Mouse (Mus musculus): ENCODE data around the gene Hgfac. TPM values are rescaled to one million over a fixed set of nuclear protein-coding genes. Genes with fewer than 3 reads are reported as not detected.

Hgfac gene
- 0.26 TPM for polyA plus RNA-seq (2012; fragmentation: generic; extraction: Trizol)

GRCm38 (mm10) chr5:35041268-35041829, at the start of gene Hgfac:
TSS of gene Hgfac (plus strand) at chr5:35041509.
- no peak within 1 kb of the TSS for H3K4me2 ChIP-seq (ENCODE audit: low read depth)
- no peak within 1 kb of the TSS for H3ac ChIP-seq (ENCODE audit: control insufficient read depth, insufficient read length)
- no peaks in the 10 kb centered on the region for H3K79me2 ChIP-seq (ENCODE audit: control insufficient read depth, insufficient read depth)
- H3K36me3 ChIP-seq (ENCODE audit: control insufficient read depth, insufficient read depth): no peaks in the 10 kb centered on the region
- H3K4me3 ChIP-seq: no peak within 1 kb of the TSS
- H3K27me3 ChIP-seq (ENCODE audit: control insufficient read depth, insufficient read depth, insufficient read length): no peaks in the 10 kb centered on the region
- TF ChIP-seq TCF3 (IDR thresholded peaks at IDR 0.05; ENCODE audit: insufficient read length, low read depth) (no peak), SRF (IDR thresholded peaks at IDR 0.05; ENCODE audit: control insufficient read depth, insufficient read length, low read depth) (no peak), POLR2A (IDR thresholded peaks at IDR 0.05; ENCODE audit: insufficient read length, low read depth) (no peak), POLR2AphosphoS2 (IDR thresholded peaks at IDR 0.05; ENCODE audit: insufficient read length, low read depth) (peak; percentile 58), CEBPB (IDR thresholded peaks at IDR 0.05; ENCODE audit: insufficient read depth, poor library complexity, severe bottlenecking) (no peak), USF1 (IDR thresholded peaks at IDR 0.05; ENCODE audit: low read depth) (no peak), MYOG (IDR thresholded peaks at IDR 0.05; ENCODE audit: control insufficient read depth in 1 of 3, insufficient read depth in 1 of 3, insufficient read length in 2 of 3, low read depth in 2 of 3) (peak in 2 of 3 experiments; percentile 58 to 87), REST (IDR thresholded peaks at IDR 0.05; ENCODE audit: insufficient read depth, insufficient read length) (no peak), MAX (IDR thresholded peaks at IDR 0.05; ENCODE audit: low read depth) (no peak), E2F4 (IDR thresholded peaks at IDR 0.05; ENCODE audit: insufficient read depth) (no peak), TCF12 (IDR thresholded peaks at IDR 0.05; ENCODE audit: insufficient read depth, poor library complexity, severe bottlenecking) (no peak), MYOD1 (IDR thresholded peaks at IDR 0.05; ENCODE audit: control insufficient read depth in 1 of 3, insufficient read length in 2 of 3, low read depth in 2 of 3) (peak in 2 of 3 experiments; percentile 41 to 87)

GRCm38 (mm10) chr5:34998754-34999153, 42.6 kb upstream of the Hgfac start:
- Histone ChIP-seq H3ac (ENCODE audit: control insufficient read depth, insufficient read length) (no peak overlapping the region), H3K79me2 (ENCODE audit: control insufficient read depth, insufficient read depth) (no peaks in the 10 kb centered on the region), H3K27me3 (ENCODE audit: control insufficient read depth, insufficient read depth, insufficient read length) (no peaks in the 10 kb centered on the region), H3K4me3 (no peak overlapping the region), H3K36me3 (ENCODE audit: control insufficient read depth, insufficient read depth) (no peaks in the 10 kb centered on the region), H3K4me2 (ENCODE audit: low read depth) (no peak overlapping the region)
- no peak for TF ChIP-seq MAX (IDR thresholded peaks at IDR 0.05; ENCODE audit: low read depth)
- TF ChIP-seq POLR2AphosphoS2 (IDR thresholded peaks at IDR 0.05; ENCODE audit: insufficient read length, low read depth): no peak
- TF ChIP-seq E2F4 (IDR thresholded peaks at IDR 0.05; ENCODE audit: insufficient read depth): no peak
- TF ChIP-seq USF1 (IDR thresholded peaks at IDR 0.05; ENCODE audit: low read depth): no peak
- TF ChIP-seq TCF3 (IDR thresholded peaks at IDR 0.05; ENCODE audit: insufficient read length, low read depth): no peak
- no peak for TF ChIP-seq REST (IDR thresholded peaks at IDR 0.05; ENCODE audit: insufficient read depth, insufficient read length)
- TF ChIP-seq TCF12 (IDR thresholded peaks at IDR 0.05; ENCODE audit: insufficient read depth, poor library complexity, severe bottlenecking): no peak

DNA sequence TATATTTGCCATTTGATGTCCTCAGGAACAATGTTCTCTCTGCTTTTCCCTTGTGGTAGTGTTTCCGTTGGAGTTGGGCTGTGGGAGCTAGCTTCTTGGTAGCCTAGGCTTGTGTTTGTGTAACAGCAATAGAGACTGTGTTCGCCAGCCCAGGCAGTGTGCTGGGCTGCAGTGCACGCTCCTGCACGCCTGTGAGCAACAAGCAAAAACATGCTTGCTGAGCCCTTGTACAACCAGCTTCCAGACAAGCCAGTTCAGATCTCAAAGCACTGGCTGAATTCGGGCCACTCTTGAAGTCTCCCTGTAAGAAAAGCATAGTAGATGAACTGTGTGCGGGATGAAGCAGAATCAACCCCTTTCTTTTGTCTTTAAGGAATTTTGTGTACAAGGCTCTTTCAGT, 42.0 kb upstream of the Hgfac start:
- H3K36me3 ChIP-seq (ENCODE audit: control insufficient read depth, insufficient read depth): no peaks in the 10 kb centered on the region
- H3K79me2 ChIP-seq (ENCODE audit: control insufficient read depth, insufficient read depth): no peaks in the 10 kb centered on the region
- no peak overlapping the region for H3K4me3 ChIP-seq
- TF ChIP-seq MAX (IDR thresholded peaks at IDR 0.05; ENCODE audit: low read depth) (no peak), TCF12 (IDR thresholded peaks at IDR 0.05; ENCODE audit: insufficient read depth, poor library complexity, severe bottlenecking) (no peak), E2F4 (IDR thresholded peaks at IDR 0.05; ENCODE audit: insufficient read depth) (no peak), CEBPB (IDR thresholded peaks at IDR 0.05; ENCODE audit: insufficient read depth, poor library complexity, severe bottlenecking) (no peak), REST (IDR thresholded peaks at IDR 0.05; ENCODE audit: insufficient read depth, insufficient read length) (no peak), MYOG (IDR thresholded peaks at IDR 0.05; ENCODE audit: control insufficient read depth in 1 of 3, insufficient read depth in 1 of 3, insufficient read length in 2 of 3, low read depth in 2 of 3) (no peak), SRF (IDR thresholded peaks at IDR 0.05; ENCODE audit: control insufficient read depth, insufficient read length, low read depth) (no peak), POLR2A (IDR thresholded peaks at IDR 0.05; ENCODE audit: insufficient read length, low read depth) (no peak), TCF3 (IDR thresholded peaks at IDR 0.05; ENCODE audit: insufficient read length, low read depth) (no peak)
- H3ac ChIP-seq (ENCODE audit: control insufficient read depth, insufficient read length): no peak overlapping the region
- H3K27me3 ChIP-seq (ENCODE audit: control insufficient read depth, insufficient read depth, insufficient read length): no peaks in the 10 kb centered on the region
- H3K4me2 ChIP-seq (ENCODE audit: low read depth): no peak overlapping the region

DNA sequence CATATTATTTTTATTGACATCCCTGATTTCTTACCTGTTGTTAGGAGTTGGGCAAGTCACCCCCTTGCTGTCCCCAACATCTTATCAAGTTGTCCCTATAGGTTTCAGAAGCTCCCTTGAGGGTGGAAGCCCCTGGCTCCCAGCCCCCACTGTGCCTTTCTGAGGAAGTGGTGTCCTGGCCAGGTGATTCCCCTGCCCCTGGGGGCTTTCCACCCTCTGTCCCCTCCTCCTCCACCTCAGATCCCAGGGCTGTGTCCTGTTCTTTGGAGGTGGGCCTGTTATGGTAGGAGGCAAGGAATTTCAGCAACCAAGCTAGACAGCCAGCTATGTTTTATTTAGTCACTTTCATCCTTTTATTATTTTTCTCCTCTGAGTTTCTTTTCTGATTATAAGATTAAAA, 41.0 kb upstream of the Hgfac start:
- Histone ChIP-seq H3K27me3 (ENCODE audit: control insufficient read depth, insufficient read depth, insufficient read length) (no peaks in the 10 kb centered on the region), H3K36me3 (ENCODE audit: control insufficient read depth, insufficient read depth) (no peaks in the 10 kb centered on the region), H3K79me2 (ENCODE audit: control insufficient read depth, insufficient read depth) (no peaks in the 10 kb centered on the region), H3ac (ENCODE audit: control insufficient read depth, insufficient read length) (no peak overlapping the region), H3K4me3 (no peak overlapping the region), H3K4me2 (ENCODE audit: low read depth) (no peak overlapping the region)
- no peak for TF ChIP-seq POLR2AphosphoS2 (IDR thresholded peaks at IDR 0.05; ENCODE audit: insufficient read length, low read depth)
- no peak for TF ChIP-seq POLR2A (IDR thresholded peaks at IDR 0.05; ENCODE audit: insufficient read length, low read depth)
- TF ChIP-seq MYOG (IDR thresholded peaks at IDR 0.05; ENCODE audit: control insufficient read depth in 1 of 3, insufficient read depth in 1 of 3, insufficient read length in 2 of 3, low read depth in 2 of 3): no peak
- no peak for TF ChIP-seq MAX (IDR thresholded peaks at IDR 0.05; ENCODE audit: low read depth)
- TF ChIP-seq CEBPB (IDR thresholded peaks at IDR 0.05; ENCODE audit: insufficient read depth, poor library complexity, severe bottlenecking): no peak
- no peak for TF ChIP-seq SRF (IDR thresholded peaks at IDR 0.05; ENCODE audit: control insufficient read depth, insufficient read length, low read depth)
- TF ChIP-seq MYOD1 (IDR thresholded peaks at IDR 0.05; ENCODE audit: control insufficient read depth in 1 of 3, insufficient read length in 2 of 3, low read depth in 2 of 3): no peak
- no peak for TF ChIP-seq TCF12 (IDR thresholded peaks at IDR 0.05; ENCODE audit: insufficient read depth, poor library complexity, severe bottlenecking)
- TF ChIP-seq TCF3 (IDR thresholded peaks at IDR 0.05; ENCODE audit: insufficient read length, low read depth): no peak
- TF ChIP-seq REST (IDR thresholded peaks at IDR 0.05; ENCODE audit: insufficient read depth, insufficient read length): no peak
- TF ChIP-seq USF1 (IDR thresholded peaks at IDR 0.05; ENCODE audit: low read depth): no peak

GRCm38 (mm10) chr5:35001144-35001543, 40.2 kb upstream of the Hgfac start:
- Histone ChIP-seq H3K4me2 (ENCODE audit: low read depth) (no peak overlapping the region), H3K4me3 (no peak overlapping the region), H3K36me3 (ENCODE audit: control insufficient read depth, insufficient read depth) (no peaks in the 10 kb centered on the region), H3K27me3 (ENCODE audit: control insufficient read depth, insufficient read depth, insufficient read length) (no peaks in the 10 kb centered on the region), H3K79me2 (ENCODE audit: control insufficient read depth, insufficient read depth) (no peaks in the 10 kb centered on the region), H3ac (ENCODE audit: control insufficient read depth, insufficient read length) (no peak overlapping the region)
- TF ChIP-seq POLR2AphosphoS2 (IDR thresholded peaks at IDR 0.05; ENCODE audit: insufficient read length, low read depth): no peak
- no peak for TF ChIP-seq MYOG (IDR thresholded peaks at IDR 0.05; ENCODE audit: control insufficient read depth in 1 of 3, insufficient read depth in 1 of 3, insufficient read length in 2 of 3, low read depth in 2 of 3)
- TF ChIP-seq USF1 (IDR thresholded peaks at IDR 0.05; ENCODE audit: low read depth): no peak
- no peak for TF ChIP-seq SRF (IDR thresholded peaks at IDR 0.05; ENCODE audit: control insufficient read depth, insufficient read length, low read depth)
- no peak for TF ChIP-seq TCF12 (IDR thresholded peaks at IDR 0.05; ENCODE audit: insufficient read depth, poor library complexity, severe bottlenecking)
- TF ChIP-seq POLR2A (IDR thresholded peaks at IDR 0.05; ENCODE audit: insufficient read length, low read depth): no peak
- TF ChIP-seq REST (IDR thresholded peaks at IDR 0.05; ENCODE audit: insufficient read depth, insufficient read length): no peak
- no peak for TF ChIP-seq E2F4 (IDR thresholded peaks at IDR 0.05; ENCODE audit: insufficient read depth)
- no peak for TF ChIP-seq MYOD1 (IDR thresholded peaks at IDR 0.05; ENCODE audit: control insufficient read depth in 1 of 3, insufficient read length in 2 of 3, low read depth in 2 of 3)
- no peak for TF ChIP-seq CEBPB (IDR thresholded peaks at IDR 0.05; ENCODE audit: insufficient read depth, poor library complexity, severe bottlenecking)
- TF ChIP-seq TCF3 (IDR thresholded peaks at IDR 0.05; ENCODE audit: insufficient read length, low read depth): no peak
- TF ChIP-seq MAX (IDR thresholded peaks at IDR 0.05; ENCODE audit: low read depth): no peak
